Mouse (Mus musculus): ENCODE measurements around the gene Gpr162. TPM values are rescaled to one million over a fixed set of nuclear protein-coding genes. Genes with fewer than 3 reads are reported as not detected.
"Not testable (repeated sequence)": the region's sequence is repeated elsewhere in the genome, so short reads cannot be mapped to it uniquely, and the experiment has no call there.

Gene Gpr162
- polyA plus RNA-seq, 1 experiment from 2014 or later, result 1.2 TPM

GRCm38 (mm10) chr6:124900056-124900800 lies 36.4 kb upstream of the Gpr162 start:
- WGBS, result 59% methylated on average over 8 of the region's 8 CpGs
- H3K4me3 ChIP-seq (replicated peaks), result no peak overlapping the region
- peaks cover 6% of the 10 kb centered on the region; the same call in 1 of the 2 replicates for H3K4me1 ChIP-seq
- no peaks in the 10 kb centered on the region for H3K9me3 ChIP-seq
- no peaks in the 10 kb centered on the region for H3K27me3 ChIP-seq (replicated peaks)
- H3K9ac ChIP-seq, result no peak overlapping the region
- no peak overlapping the region for H3K27ac ChIP-seq
- ATAC-seq (ENCODE audit: insufficient read depth, low FRiP score, low read depth), result no peak
- H3K36me3 ChIP-seq, result no peaks in the 10 kb centered on the region
- no peak overlapping the region for H3K4me2 ChIP-seq

DNA sequence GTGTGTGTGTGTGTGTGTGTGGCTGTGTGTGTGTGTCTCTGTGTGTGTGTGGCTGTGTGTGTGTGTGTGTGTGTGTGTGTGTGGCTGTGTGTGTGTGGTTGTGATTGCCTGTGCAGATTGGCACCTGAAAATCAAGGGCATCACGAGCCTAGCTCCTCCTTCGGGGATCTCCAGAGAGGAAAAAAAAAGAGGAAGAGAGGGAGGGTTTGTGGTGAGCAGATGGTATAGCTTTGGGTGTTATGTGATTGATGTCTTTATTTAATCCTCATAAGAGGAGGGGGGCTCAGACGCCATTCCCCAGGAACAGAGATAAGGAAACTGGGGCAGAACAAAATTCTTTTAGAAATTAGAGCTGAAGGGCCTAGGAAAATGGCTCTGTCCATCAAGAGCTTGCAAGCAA lies 34.6 kb upstream of the Gpr162 start:
- Histone ChIP-seq H3K4me2 (no peak overlapping the region), H3K9me3 (no peaks in the 10 kb centered on the region), H3K4me3 (replicated peaks) (no peak overlapping the region), H3K27ac (no peak overlapping the region), H3K4me1 (no peaks in the 10 kb centered on the region), H3K27me3 (replicated peaks) (no peaks in the 10 kb centered on the region), H3K9ac (no peak overlapping the region), H3K36me3 (no peaks in the 10 kb centered on the region)
- ATAC-seq (ENCODE audit: insufficient read depth, low FRiP score, low read depth), result no peak
- WGBS, result 32% methylated on average over 3 of the region's 3 CpGs

DNA sequence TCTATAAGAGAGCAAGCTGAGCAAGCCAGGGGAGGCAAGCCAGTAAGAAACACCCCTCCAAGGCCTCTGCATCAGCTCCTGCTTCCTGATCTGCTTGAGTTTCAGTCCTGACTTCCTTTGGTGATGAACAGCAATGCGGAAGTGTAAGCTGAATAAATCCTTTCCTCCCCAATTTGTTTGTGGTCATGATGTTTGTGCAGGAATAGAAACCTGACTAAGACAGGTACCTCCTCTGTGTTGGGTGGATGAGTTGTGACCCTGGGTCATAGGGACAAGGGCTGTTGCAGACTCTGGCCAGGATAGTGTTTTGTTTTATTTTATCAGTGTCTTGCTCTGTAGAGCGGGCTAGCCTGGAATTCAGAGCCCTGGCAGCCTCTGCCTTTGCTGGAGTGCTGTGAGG lies 30.3 kb upstream of the Gpr162 start:
- H3K4me2 ChIP-seq; H3K27me3 ChIP-seq (replicated peaks); H3K4me1 ChIP-seq; H3K9ac ChIP-seq; H3K36me3 ChIP-seq; H3K9me3 ChIP-seq; H3K4me3 ChIP-seq (replicated peaks); H3K27ac ChIP-seq; ATAC-seq (ENCODE audit: insufficient read depth, low FRiP score, low read depth): not testable (repeated sequence)
- WGBS, result 88% methylated on average over 2 of the region's 2 CpGs

DNA sequence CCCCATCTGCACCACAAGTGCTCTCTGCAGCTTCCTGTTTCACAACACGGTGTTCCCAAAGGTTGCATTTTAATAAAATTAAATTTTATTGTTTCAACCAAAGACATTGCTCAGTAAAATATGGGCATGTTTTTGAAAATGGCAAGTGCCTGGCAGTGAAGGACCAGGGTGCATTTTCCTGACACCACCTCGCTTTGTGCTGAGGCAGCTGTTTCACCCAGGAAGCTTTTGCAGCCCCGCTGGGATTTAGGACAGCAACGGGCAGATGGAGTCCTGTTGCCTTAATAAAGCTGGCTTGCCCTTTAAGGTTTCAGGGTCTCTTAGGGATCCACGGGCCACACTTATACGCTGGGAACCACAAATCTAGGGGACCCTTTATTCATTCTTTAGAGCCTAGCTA lies 27.2 kb upstream of the Gpr162 start:
- Histone ChIP-seq H3K9me3 (no peaks in the 10 kb centered on the region), H3K27me3 (replicated peaks) (no peaks in the 10 kb centered on the region), H3K9ac (no peak overlapping the region), H3K27ac (no peak overlapping the region), H3K4me3 (replicated peaks) (no peak overlapping the region), H3K36me3 (no peaks in the 10 kb centered on the region), H3K4me2 (no peak overlapping the region), H3K4me1 (no peaks in the 10 kb centered on the region)
- WGBS, result 63% methylated on average over 6 of the region's 6 CpGs
- ATAC-seq (ENCODE audit: insufficient read depth, low FRiP score, low read depth), result no peak

GRCm38 (mm10) chr6:124888555-124889125 lies 24.9 kb upstream of the Gpr162 start:
- Histone ChIP-seq H3K9me3 (no peaks in the 10 kb centered on the region), H3K4me3 (replicated peaks) (no peak overlapping the region), H3K36me3 (no peaks in the 10 kb centered on the region), H3K4me1 (no peaks in the 10 kb centered on the region), H3K9ac (no peak overlapping the region), H3K4me2 (no peak overlapping the region), H3K27me3 (replicated peaks) (no peaks in the 10 kb centered on the region), H3K27ac (no peak overlapping the region)
- ATAC-seq (ENCODE audit: insufficient read depth, low FRiP score, low read depth), result no peak
- WGBS, result 84% methylated on average over 6 of the region's 6 CpGs

DNA sequence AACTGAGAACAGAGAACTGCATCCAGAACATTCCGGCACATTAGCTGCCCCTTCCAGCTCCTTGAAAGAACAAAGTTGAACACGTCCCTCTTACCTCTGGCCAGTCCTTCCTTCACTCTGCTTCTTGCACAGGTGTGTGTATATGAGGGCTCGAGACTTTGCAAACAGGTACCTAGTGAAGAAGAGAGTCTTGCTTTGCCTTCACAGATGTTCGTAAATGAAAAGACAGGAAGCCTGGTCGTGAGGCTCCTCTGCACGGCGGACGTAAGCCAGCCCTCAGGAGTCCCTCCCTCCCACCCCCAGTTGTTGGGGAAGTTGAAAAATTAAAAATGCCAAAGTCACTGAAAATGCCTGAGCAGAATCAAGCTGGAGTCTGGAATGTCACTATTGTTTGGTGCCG lies 24.2 kb upstream of the Gpr162 start, which contains the start of gene Cd4:
Gene Cd4, minus strand, starts transcription at position 236 of the 400 bp plus-strand sequence.
- no peaks in the 10 kb centered on the region for H3K27me3 ChIP-seq (replicated peaks)
- H3K4me1 ChIP-seq, result no peaks in the 10 kb centered on the region
- no peak within 1 kb of the TSS for H3K9ac ChIP-seq
- H3K9me3 ChIP-seq, result no peaks in the 10 kb centered on the region
- no peaks in the 10 kb centered on the region for H3K36me3 ChIP-seq
- no peak within 1 kb of the TSS for H3K4me3 ChIP-seq (replicated peaks)
- WGBS, result 71% methylated on average over 9 of the region's 9 CpGs
- no peak within 1 kb of the TSS for H3K27ac ChIP-seq
- H3K4me2 ChIP-seq, result no peak within 1 kb of the TSS
- no peak for ATAC-seq (ENCODE audit: insufficient read depth, low FRiP score, low read depth)

DNA sequence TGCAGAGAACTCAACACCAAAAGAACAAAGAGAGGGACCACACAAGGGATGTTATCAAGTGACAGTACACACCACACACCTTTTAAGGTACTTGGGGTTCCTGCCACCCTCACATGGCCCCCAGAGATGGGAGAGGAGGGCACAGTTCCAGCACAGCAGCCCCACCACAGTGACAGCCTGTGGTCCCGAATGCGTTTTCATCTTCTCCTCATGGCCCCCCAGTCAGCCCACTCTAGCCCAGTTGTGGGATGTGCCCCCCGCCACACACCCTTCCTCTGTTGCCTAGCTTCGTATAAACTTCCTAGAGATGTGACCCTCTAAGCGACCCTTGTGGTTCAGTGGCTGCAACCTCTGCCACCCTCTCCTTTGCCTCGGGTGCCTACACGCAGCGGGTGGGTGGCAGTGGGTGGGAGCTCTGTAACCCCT lies 22.2 kb upstream of the Gpr162 start:
- no peak for ATAC-seq (ENCODE audit: insufficient read depth, low FRiP score, low read depth)
- no peaks in the 10 kb centered on the region for H3K36me3 ChIP-seq
- 85% methylated on average over 8 of the region's 8 CpGs for WGBS
- no peaks in the 10 kb centered on the region for H3K4me1 ChIP-seq
- no peaks in the 10 kb centered on the region for H3K9me3 ChIP-seq
- no peak overlapping the region for H3K9ac ChIP-seq
- no peak overlapping the region for H3K4me3 ChIP-seq (replicated peaks)
- no peaks in the 10 kb centered on the region for H3K27me3 ChIP-seq (replicated peaks)
- H3K4me2 ChIP-seq, result no peak overlapping the region
- no peak overlapping the region for H3K27ac ChIP-seq

GRCm38 (mm10) chr6:124884714-124885500 lies 21.1 kb upstream of the Gpr162 start:
- H3K4me1 ChIP-seq, result no peaks in the 10 kb centered on the region
- H3K4me3 ChIP-seq (replicated peaks), result no peak overlapping the region
- H3K27ac ChIP-seq, result no peak overlapping the region
- 72% methylated on average over 10 of the region's 10 CpGs for WGBS
- no peaks in the 10 kb centered on the region for H3K27me3 ChIP-seq (replicated peaks)
- H3K9me3 ChIP-seq, result no peaks in the 10 kb centered on the region
- no peak for ATAC-seq (ENCODE audit: insufficient read depth, low FRiP score, low read depth)
- no peaks in the 10 kb centered on the region for H3K36me3 ChIP-seq
- H3K4me2 ChIP-seq, result no peak overlapping the region
- no peak overlapping the region for H3K9ac ChIP-seq

GRCm38 (mm10) chr6:124883351-124883750 lies 19.6 kb upstream of the Gpr162 start:
- no peak for ATAC-seq (ENCODE audit: insufficient read depth, low FRiP score, low read depth)
- Histone ChIP-seq H3K9ac (no peak overlapping the region), H3K4me1 (no peaks in the 10 kb centered on the region), H3K27ac (no peak overlapping the region), H3K9me3 (no peaks in the 10 kb centered on the region), H3K36me3 (no peaks in the 10 kb centered on the region), H3K4me2 (no peak overlapping the region), H3K4me3 (replicated peaks) (no peak overlapping the region), H3K27me3 (replicated peaks) (no peaks in the 10 kb centered on the region)
- 80% methylated on average over 10 of the region's 10 CpGs for WGBS

DNA sequence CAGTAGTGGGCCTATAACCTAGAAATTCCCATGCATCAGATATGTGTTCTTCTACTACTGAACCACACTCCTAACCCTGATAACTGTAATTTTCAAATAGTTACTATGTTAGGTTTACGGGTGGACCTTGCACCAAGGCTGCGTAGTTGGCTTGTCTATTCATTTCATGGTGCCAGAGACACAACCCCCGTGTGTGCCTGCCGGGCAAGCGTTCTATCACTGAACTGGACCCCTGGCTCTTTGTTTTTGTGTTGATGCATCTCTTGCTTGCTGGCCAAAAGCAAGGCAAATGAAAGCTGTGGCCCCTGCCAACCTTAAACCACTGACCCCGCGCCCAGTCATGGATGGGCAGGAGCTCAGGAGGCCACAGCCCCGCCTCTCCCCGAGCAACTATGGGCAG lies 18.0 kb upstream of the Gpr162 start:
- H3K4me1 ChIP-seq, result no peaks in the 10 kb centered on the region
- H3K27me3 ChIP-seq (replicated peaks), result no peaks in the 10 kb centered on the region
- ATAC-seq (ENCODE audit: insufficient read depth, low FRiP score, low read depth), result no peak
- H3K36me3 ChIP-seq, result no peaks in the 10 kb centered on the region
- no peak overlapping the region for H3K27ac ChIP-seq
- 91% methylated on average over 9 of the region's 9 CpGs for WGBS
- H3K9me3 ChIP-seq, result no peaks in the 10 kb centered on the region
- H3K4me2 ChIP-seq, result no peak overlapping the region
- no peak overlapping the region for H3K4me3 ChIP-seq (replicated peaks)
- H3K9ac ChIP-seq, result no peak overlapping the region

- no peaks in the 10 kb centered on the region for H3K9me3 ChIP-seq
- no peak for ATAC-seq (ENCODE audit: insufficient read depth, low FRiP score, low read depth)
- H3K27ac ChIP-seq, result no peak overlapping the region
- no peaks in the 10 kb centered on the region for H3K36me3 ChIP-seq
- no peak overlapping the region for H3K4me2 ChIP-seq
- H3K27me3 ChIP-seq (replicated peaks), result no peaks in the 10 kb centered on the region
- WGBS, result 43% methylated on average over 6 of the region's 6 CpGs
- H3K4me3 ChIP-seq (replicated peaks), result no peak overlapping the region
- H3K4me1 ChIP-seq, result no peaks in the 10 kb centered on the region
- no peak overlapping the region for H3K9ac ChIP-seq
Measured at GRCm38 (mm10) chr6:124879390-124879789, 15.6 kb upstream of the Gpr162 start.

- Histone ChIP-seq H3K4me3 (replicated peaks) (no peak overlapping the region), H3K4me2 (no peak overlapping the region), H3K27me3 (replicated peaks) (no peaks in the 10 kb centered on the region), H3K27ac (no peak overlapping the region), H3K4me1 (no peaks in the 10 kb centered on the region), H3K9ac (no peak overlapping the region), H3K36me3 (no peaks in the 10 kb centered on the region), H3K9me3 (no peaks in the 10 kb centered on the region)
- no peak for ATAC-seq (ENCODE audit: insufficient read depth, low FRiP score, low read depth)
- 41% methylated on average over 3 of the region's 3 CpGs for WGBS
Measured at GRCm38 (mm10) chr6:124874348-124874747, 10.6 kb upstream of the Gpr162 start.
